Mouse (Mus musculus): ENCODE data around the gene Olfr149. TPM values are rescaled to one million over a fixed set of nuclear protein-coding genes. Genes with fewer than 3 reads are reported as not detected.

The Olfr149 gene
- polyA plus RNA-seq, 1 experiment from 2014 or later: not detected

DNA sequence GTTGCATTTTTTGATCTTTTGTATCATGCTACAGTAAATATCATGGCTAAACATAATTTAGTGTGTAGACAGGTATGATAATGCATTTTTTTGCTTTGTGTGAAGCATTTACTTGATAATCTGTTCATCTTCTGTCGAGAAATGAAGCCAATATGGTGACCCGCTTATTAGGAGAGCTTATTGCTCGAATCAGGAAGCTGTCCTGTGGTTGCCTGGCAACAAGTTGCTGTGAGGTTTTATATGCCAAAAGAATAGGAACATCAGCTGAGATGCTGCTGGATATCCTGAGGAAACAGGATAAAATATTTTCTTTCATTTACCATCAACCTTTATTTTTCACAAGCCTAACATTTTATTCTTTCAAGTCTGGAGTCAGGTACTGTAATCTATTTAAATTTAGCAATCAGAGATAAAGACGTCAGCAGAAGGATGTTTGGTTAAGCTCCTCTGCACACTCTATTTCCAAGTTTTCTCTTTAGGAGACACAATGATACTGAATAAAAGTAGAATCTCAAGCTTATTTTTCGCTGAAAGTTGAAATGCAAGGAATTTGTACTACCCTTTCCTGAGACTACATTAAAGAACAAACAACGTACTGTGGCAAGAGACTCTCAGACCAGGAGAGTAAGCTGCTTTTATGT lies 52.0 kb downstream of the Olfr149 start:
- ATAC-seq (replicated peaks): no peak
- no peaks in the 10 kb centered on the region for H3K9me3 ChIP-seq
- H3K9ac ChIP-seq (replicated peaks): no peak overlapping the region
- H3K4me2 ChIP-seq (replicated peaks): no peak overlapping the region
- H3K4me3 ChIP-seq: no peak overlapping the region
- H3K36me3 ChIP-seq: no peaks in the 10 kb centered on the region
- WGBS: 68% methylated on average over 6 of the region's 6 CpGs
- no peaks in the 10 kb centered on the region for H3K4me1 ChIP-seq
- H3K27me3 ChIP-seq: no peaks in the 10 kb centered on the region
- no peak overlapping the region for H3K27ac ChIP-seq (replicated peaks)

Other genes with a start within 250 kb of the Olfr149 start
- not detected in 2 replicates for gene Olfr955, start 235.2 kb downstream of the Olfr149 start, polyA plus RNA-seq (2015; fragmentation: Nextera tagmentation; extraction: Ambion mirVana)
- gene Olfr44, start 213.1 kb downstream of the Olfr149 start, polyA plus RNA-seq (2015; fragmentation: Nextera tagmentation; extraction: Ambion mirVana): not detected in 2 replicates
- not detected in 2 replicates for gene Olfr957, start 191.3 kb downstream of the Olfr149 start, polyA plus RNA-seq (2015; fragmentation: Nextera tagmentation; extraction: Ambion mirVana)
- gene Olfr958, start 153.1 kb downstream of the Olfr149 start, polyA plus RNA-seq (2015; fragmentation: Nextera tagmentation; extraction: Ambion mirVana): not detected in 2 replicates
- not detected in 2 replicates for gene Olfr959, start 131.5 kb downstream of the Olfr149 start, polyA plus RNA-seq (2015; fragmentation: Nextera tagmentation; extraction: Ambion mirVana)
- 38.8 and 53.5 TPM in 2 replicates for gene AW551984, start 102.7 kb downstream of the Olfr149 start, polyA plus RNA-seq (2015; fragmentation: Nextera tagmentation; extraction: Ambion mirVana)
- gene Olfr148, start 96.5 kb downstream of the Olfr149 start, polyA plus RNA-seq (2015; fragmentation: Nextera tagmentation; extraction: Ambion mirVana): not detected in 2 replicates
- gene Olfr960, start 85.7 kb downstream of the Olfr149 start, polyA plus RNA-seq (2015; fragmentation: Nextera tagmentation; extraction: Ambion mirVana): not detected in 2 replicates
- not detected in 2 replicates for gene Olfr961, start 62.0 kb downstream of the Olfr149 start, polyA plus RNA-seq (2015; fragmentation: Nextera tagmentation; extraction: Ambion mirVana)
- not detected in 2 replicates for gene Olfr963, start 39.9 kb downstream of the Olfr149 start, polyA plus RNA-seq (2015; fragmentation: Nextera tagmentation; extraction: Ambion mirVana)
- not detected in 2 replicates for gene Olfr965, start 4.2 kb upstream of the Olfr149 start, polyA plus RNA-seq (2015; fragmentation: Nextera tagmentation; extraction: Ambion mirVana)
- not detected in 2 replicates for gene Olfr150, start 23.9 kb upstream of the Olfr149 start, polyA plus RNA-seq (2015; fragmentation: Nextera tagmentation; extraction: Ambion mirVana)
- not detected in 2 replicates for gene Olfr967, start 39.1 kb upstream of the Olfr149 start, polyA plus RNA-seq (2015; fragmentation: Nextera tagmentation; extraction: Ambion mirVana)
- not detected in 2 replicates for gene Olfr968, start 76.1 kb upstream of the Olfr149 start, polyA plus RNA-seq (2015; fragmentation: Nextera tagmentation; extraction: Ambion mirVana)
- not detected in 2 replicates for gene Olfr969, start 83.8 kb upstream of the Olfr149 start, polyA plus RNA-seq (2015; fragmentation: Nextera tagmentation; extraction: Ambion mirVana)
- gene Olfr970, start 101.7 kb upstream of the Olfr149 start, polyA plus RNA-seq (2015; fragmentation: Nextera tagmentation; extraction: Ambion mirVana): not detected in 2 replicates
- not detected in 2 replicates for gene Olfr971, start 129.8 kb upstream of the Olfr149 start, polyA plus RNA-seq (2015; fragmentation: Nextera tagmentation; extraction: Ambion mirVana)
- not detected in 2 replicates for gene Olfr972, start 159.3 kb upstream of the Olfr149 start, polyA plus RNA-seq (2015; fragmentation: Nextera tagmentation; extraction: Ambion mirVana)
- not detected in 2 replicates for gene Olfr229, start 200.2 kb upstream of the Olfr149 start, polyA plus RNA-seq (2015; fragmentation: Nextera tagmentation; extraction: Ambion mirVana)
- gene Olfr974, start 230.4 kb upstream of the Olfr149 start, polyA plus RNA-seq (2015; fragmentation: Nextera tagmentation; extraction: Ambion mirVana): not detected in 2 replicates
- not detected in 2 replicates for gene Olfr975, start 244.9 kb upstream of the Olfr149 start, polyA plus RNA-seq (2015; fragmentation: Nextera tagmentation; extraction: Ambion mirVana)